Mouse (Mus musculus): ENCODE data around the gene Chst3.
"Not testable (repeated sequence)": the region's sequence is repeated elsewhere in the genome, so short reads cannot be mapped to it uniquely, and the experiment has no call there.

The Chst3 gene

GRCm38 (mm10) chr10:60148087-60148486 lies 71.0 kb downstream of the Chst3 start:
- DNase-seq, result peak; percentile 78

GRCm38 (mm10) chr10:60147510-60148047 lies 71.5 kb downstream of the Chst3 start:
- DNase-seq, result not testable (repeated sequence)

- DNase-seq, result no peak
These were observed 77.4 kb downstream of the Chst3 start for GRCm38 (mm10) chr10:60141656-60142160.

- no peak for DNase-seq
These were observed 78.3 kb downstream of the Chst3 start for GRCm38 (mm10) chr10:60140751-60141150.

GRCm38 (mm10) chr10:60138680-60139079 lies 80.4 kb downstream of the Chst3 start:
- DNase-seq, result no peak

GRCm38 (mm10) chr10:60136935-60137334 lies 82.1 kb downstream of the Chst3 start:
- no peak for DNase-seq

- not testable (repeated sequence) for DNase-seq
These were observed 83.0 kb downstream of the Chst3 start for GRCm38 (mm10) chr10:60136010-60136409.

- DNase-seq, result no peak
These were observed 84.9 kb downstream of the Chst3 start for GRCm38 (mm10) chr10:60134201-60134600.

- no peak for DNase-seq
These were observed 85.6 kb downstream of the Chst3 start for GRCm38 (mm10) chr10:60133501-60133900.

Data from cerebellum, adult 8-10 months (tissue).